Mouse (Mus musculus): ENCODE measurements around the gene Ndufs2. TPM values are rescaled to one million over a fixed set of nuclear protein-coding genes. Genes with fewer than 3 reads are reported as not detected.
A peak's percentile ranks its signal among the peaks of the same experiment; 100 is the strongest.

Gene Ndufs2
- polyA plus RNA-seq, 1 experiment from 2014 or later = 210 TPM

GRCm38 (mm10) chr1:171195887-171196397, 55.2 kb downstream of the Ndufs2 start, which contains the start of gene Pcp4l1:
Gene Pcp4l1, minus strand, starts transcription at chr1:171196268.
- Histone ChIP-seq H3K4me3 (ENCODE audit: low read depth, low read length) (peak within 1 kb of the TSS; percentile 58), H3K27me3 (ENCODE audit: control insufficient read depth, insufficient read depth, low read length) (no peaks in the 10 kb centered on the region), H3K9me3 (ENCODE audit: control insufficient read depth, low read length) (no peaks in the 10 kb centered on the region), H3K9ac (ENCODE audit: low read length) (peak within 1 kb of the TSS; percentile 62), H3K36me3 (ENCODE audit: control insufficient read depth, insufficient read depth, low read length) (no peaks in the 10 kb centered on the region), H3K27ac (replicated peaks) (0 out of 2 replicates have a peak within 1 kb of the TSS, but pooled peaks have one; percentile 8), H3K4me2 (replicated peaks; ENCODE audit: low read depth) (peak within 1 kb of the TSS; percentile 73), H3K4me1 (replicated peaks; ENCODE audit: control insufficient read depth, insufficient read depth) (peaks cover 4% of the 10 kb centered on the region)
- DNase-seq (ENCODE audit: low spot score) = peak; percentile 64
- ATAC-seq (ENCODE audit: low FRiP score, low TSS enrichment) = peak; percentile 87
- WGBS = under 1% methylated on average over 33 of the region's 33 CpGs
- no peak for TF ChIP-seq EP300 (optimal IDR thresholded peaks at IDR 0.05)

DNA sequence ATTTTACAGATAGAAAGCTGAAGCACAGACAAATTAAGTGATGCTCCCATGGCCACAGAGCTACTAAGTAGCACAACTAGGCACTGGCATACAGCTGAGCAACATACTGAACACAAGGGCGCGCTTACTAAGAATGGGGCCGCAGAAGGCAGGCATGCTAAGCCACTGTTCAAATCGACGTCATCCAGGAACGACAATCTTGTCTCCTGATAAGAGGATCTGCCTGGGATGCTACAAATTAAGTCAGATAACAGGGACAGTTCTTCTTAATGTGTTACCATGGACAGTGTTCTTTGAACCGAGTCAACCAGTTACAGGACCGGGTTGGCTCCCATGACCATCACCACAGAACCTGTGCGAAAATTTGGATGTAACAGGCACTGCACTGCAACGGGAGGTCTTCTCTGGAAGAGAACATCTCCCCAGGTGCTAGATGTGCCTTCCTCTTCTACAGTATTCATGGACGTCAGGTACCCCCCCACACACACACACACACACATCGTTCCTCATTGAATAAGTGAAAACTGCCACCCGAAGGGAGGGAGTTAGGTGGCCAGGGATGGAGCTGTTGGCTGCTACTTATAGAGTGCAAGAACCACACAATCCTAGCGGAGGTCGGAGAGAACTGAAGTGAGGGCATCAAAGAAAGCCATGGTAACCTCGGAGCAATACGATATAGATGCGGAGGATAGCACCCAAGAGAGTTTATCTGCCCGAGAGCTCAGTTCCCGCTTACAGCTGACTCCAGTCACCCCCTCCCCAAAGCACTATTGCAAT, 56.0 kb downstream of the Ndufs2 start:
- Histone ChIP-seq H3K4me1 (replicated peaks; ENCODE audit: control insufficient read depth, insufficient read depth) (peaks cover 4% of the 10 kb centered on the region), H3K4me2 (replicated peaks; ENCODE audit: low read depth) (peak overlapping the region; percentile 73), H3K9ac (ENCODE audit: low read length) (peak overlapping the region; percentile 62), H3K4me3 (ENCODE audit: low read depth, low read length) (peak overlapping the region; percentile 58), H3K36me3 (ENCODE audit: control insufficient read depth, insufficient read depth, low read length) (no peaks in the 10 kb centered on the region), H3K9me3 (ENCODE audit: control insufficient read depth, low read length) (no peaks in the 10 kb centered on the region), H3K27ac (replicated peaks) (0 out of 2 replicates have a peak overlapping the region, but pooled peaks have one; percentile 8), H3K27me3 (ENCODE audit: control insufficient read depth, insufficient read depth, low read length) (no peaks in the 10 kb centered on the region)
- DNase-seq (ENCODE audit: low spot score) (no peak), ATAC-seq (ENCODE audit: low FRiP score, low TSS enrichment) (no peak)
- 0 out of 2 replicates have a peak, but pooled peaks have one; percentile 3 for TF ChIP-seq CTCF (IDR thresholded peaks at IDR 0.05; ENCODE audit: low read depth)
- no peak for TF ChIP-seq EP300 (optimal IDR thresholded peaks at IDR 0.05)
- WGBS = 21% methylated on average over 20 of the region's 20 CpGs

- Histone ChIP-seq H3K4me2 (replicated peaks; ENCODE audit: low read depth) (peak overlapping the region; percentile 73), H3K9me3 (ENCODE audit: control insufficient read depth, low read length) (no peaks in the 10 kb centered on the region), H3K27me3 (ENCODE audit: control insufficient read depth, insufficient read depth, low read length) (no peaks in the 10 kb centered on the region), H3K4me3 (ENCODE audit: low read depth, low read length) (no peak overlapping the region), H3K27ac (replicated peaks) (no peak overlapping the region), H3K4me1 (replicated peaks; ENCODE audit: control insufficient read depth, insufficient read depth) (peaks cover 8% of the 10 kb centered on the region), H3K36me3 (ENCODE audit: control insufficient read depth, insufficient read depth, low read length) (no peaks in the 10 kb centered on the region), H3K9ac (ENCODE audit: low read length) (no peak overlapping the region)
- DNase-seq (ENCODE audit: low spot score) (no peak), ATAC-seq (ENCODE audit: low FRiP score, low TSS enrichment) (no peak)
- WGBS = 41% methylated on average over 11 of the region's 11 CpGs
- no peak for TF ChIP-seq EP300 (optimal IDR thresholded peaks at IDR 0.05)
- TF ChIP-seq CTCF (IDR thresholded peaks at IDR 0.05; ENCODE audit: low read depth) = no peak
Measured at GRCm38 (mm10) chr1:171193911-171194830, 57.0 kb downstream of the Ndufs2 start.

DNA sequence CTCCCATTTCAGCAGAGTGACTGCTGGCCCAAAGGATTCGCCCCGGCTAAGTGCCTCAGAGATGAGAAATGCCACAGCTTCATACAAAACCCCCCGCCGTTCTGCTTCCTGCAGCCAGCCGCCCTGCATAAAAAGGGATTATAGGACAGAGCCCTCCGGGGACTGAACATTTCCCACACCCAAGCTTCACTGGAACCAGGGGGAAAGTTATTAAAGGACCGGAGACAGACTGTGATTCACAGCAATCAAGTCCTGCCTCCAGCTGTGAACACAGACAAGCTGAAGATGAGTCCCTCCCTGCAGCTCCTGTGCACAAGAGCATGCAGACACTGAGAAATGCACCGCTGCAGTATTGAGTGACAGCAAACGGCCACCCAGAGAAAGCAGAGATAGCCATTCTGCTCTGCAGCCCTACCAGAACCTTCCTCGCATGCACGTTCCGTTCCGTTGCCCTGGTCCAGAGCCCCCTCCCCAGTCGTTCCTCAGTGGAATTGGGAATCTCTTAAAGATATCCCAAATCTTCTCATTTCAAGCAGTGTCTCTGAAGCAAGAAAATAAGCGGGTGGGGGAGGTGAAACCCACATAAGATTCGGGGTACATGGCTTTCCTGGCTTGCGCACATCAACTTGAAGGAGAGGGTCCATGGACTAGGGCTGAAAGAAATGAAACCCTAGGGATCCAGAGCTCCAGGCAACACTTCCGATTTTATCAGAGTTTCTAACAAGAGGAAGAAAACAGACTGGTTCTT, 57.9 kb downstream of the Ndufs2 start:
- Histone ChIP-seq H3K4me1 (replicated peaks; ENCODE audit: control insufficient read depth, insufficient read depth) (peaks cover 8% of the 10 kb centered on the region), H3K27me3 (ENCODE audit: control insufficient read depth, insufficient read depth, low read length) (no peaks in the 10 kb centered on the region), H3K36me3 (ENCODE audit: control insufficient read depth, insufficient read depth, low read length) (no peaks in the 10 kb centered on the region), H3K9me3 (ENCODE audit: control insufficient read depth, low read length) (no peaks in the 10 kb centered on the region), H3K27ac (replicated peaks) (no peak overlapping the region), H3K9ac (ENCODE audit: low read length) (no peak overlapping the region; the same call in 1 of the 2 replicates), H3K4me3 (ENCODE audit: low read depth, low read length) (peak overlapping the region; percentile 16), H3K4me2 (replicated peaks; ENCODE audit: low read depth) (peak overlapping the region; percentile 39)
- DNase-seq (ENCODE audit: low spot score) (no peak), ATAC-seq (ENCODE audit: low FRiP score, low TSS enrichment) (no peak)
- TF ChIP-seq CTCF (IDR thresholded peaks at IDR 0.05; ENCODE audit: low read depth) = no peak
- no peak for TF ChIP-seq EP300 (optimal IDR thresholded peaks at IDR 0.05)
- 14% methylated on average over 18 of the region's 18 CpGs for WGBS

DNA sequence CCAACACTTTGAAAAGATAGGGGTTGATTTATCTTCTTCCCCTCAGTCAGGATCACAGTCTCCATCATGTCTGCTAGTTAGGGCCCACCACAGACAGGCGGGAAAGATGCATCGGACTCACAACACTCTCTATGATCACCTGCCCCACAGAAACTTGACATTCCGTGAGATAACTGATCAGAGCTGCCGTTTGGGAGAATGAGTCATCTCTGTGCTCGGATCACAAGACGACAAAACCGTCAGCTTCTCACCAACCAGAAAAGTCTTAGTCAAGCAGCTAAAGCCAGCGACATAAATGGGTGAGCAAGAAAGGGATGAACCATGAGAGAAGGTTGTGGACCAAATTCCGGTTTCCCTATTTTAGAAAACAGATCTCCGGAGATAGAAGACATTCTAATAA, 58.9 kb downstream of the Ndufs2 start:
- Histone ChIP-seq H3K4me2 (replicated peaks; ENCODE audit: low read depth) (no peak overlapping the region), H3K9ac (ENCODE audit: low read length) (no peak overlapping the region), H3K27me3 (ENCODE audit: control insufficient read depth, insufficient read depth, low read length) (no peaks in the 10 kb centered on the region), H3K9me3 (ENCODE audit: control insufficient read depth, low read length) (no peaks in the 10 kb centered on the region), H3K27ac (replicated peaks) (no peak overlapping the region), H3K4me3 (ENCODE audit: low read depth, low read length) (no peak overlapping the region), H3K4me1 (replicated peaks; ENCODE audit: control insufficient read depth, insufficient read depth) (peaks cover 8% of the 10 kb centered on the region), H3K36me3 (ENCODE audit: control insufficient read depth, insufficient read depth, low read length) (no peaks in the 10 kb centered on the region)
- WGBS = 58% methylated on average over 10 of the region's 10 CpGs
- DNase-seq (ENCODE audit: low spot score) (no peak), ATAC-seq (ENCODE audit: low FRiP score, low TSS enrichment) (no peak)
- TF ChIP-seq CTCF (IDR thresholded peaks at IDR 0.05; ENCODE audit: low read depth) (no peak), EP300 (optimal IDR thresholded peaks at IDR 0.05) (no peak)

Data from stomach, postnatal 0 days (tissue).